ENCODE assay signal across 13 mouse cellular contexts in the genomic region with DNA sequence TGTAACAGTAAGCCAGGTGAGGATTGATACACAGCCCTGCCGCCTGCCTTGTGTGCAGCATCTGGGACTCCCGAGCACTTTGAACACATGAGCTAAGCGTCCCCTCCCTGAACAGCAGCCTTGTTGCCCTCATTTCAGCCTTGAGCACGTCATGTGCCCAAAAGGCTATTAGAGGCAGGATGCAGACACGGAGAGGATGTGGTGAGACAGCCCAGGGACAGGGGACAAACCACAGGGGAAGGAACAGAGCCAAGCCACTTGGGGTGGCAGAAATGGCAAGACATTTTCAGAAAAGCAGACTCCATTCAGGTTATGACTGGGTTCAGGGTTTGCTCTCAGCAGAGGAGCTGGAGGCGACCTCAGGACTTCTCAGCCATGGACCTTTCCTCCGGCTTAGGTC. TPM values are rescaled to one million over a fixed set of nuclear protein-coding genes. Genes with fewer than 3 reads are reported as not detected.
DNase-seq lines count a peak whose midpoint lies in the region; ATAC-seq and TF ChIP-seq lines count a peak whose summit lies in the region.
"Had no signal": no experiment of that assay in that cellular context is flagged by ENCODE, and none has a peak within 500 bp of the region (broad histone marks: within the 10 kb centered on the region; RNA-seq: fewer than 3 reads in every experiment).

No protein-coding gene starts in this region.

- no peak overlapping the region for H3K27ac ChIP-seq in liver, embryonic 12.5 days
- H3K27ac ChIP-seq in thymus, adult 2 months (ENCODE audit: control insufficient read depth, insufficient read depth, low read length), result peak overlapping the region; percentile 25; the same call in 1 of the 2 replicates
- no peak overlapping the region for H3K27ac ChIP-seq in midbrain, embryonic 13.5 days
- H3K27ac ChIP-seq: neural tube, embryonic 15.5 days had no signal

- H3K27me3 ChIP-seq in liver, embryonic 12.5 days (replicated peaks), result no peaks in the 10 kb centered on the region
- H3K27me3 ChIP-seq in thymus, adult 2 months (ENCODE audit: control insufficient read depth, insufficient read depth, low read length), result no peaks in the 10 kb centered on the region
- no peaks in the 10 kb centered on the region for H3K27me3 ChIP-seq in midbrain, embryonic 13.5 days
- H3K27me3 ChIP-seq: neural tube, embryonic 15.5 days had no signal

- WGBS in lung, adult 2 months, result 69% methylated on average over 7 of the region's 7 CpGs
- WGBS in liver, embryonic 12.5 days (ENCODE audit: insufficient replicate concordance), result 55% methylated on average over 7 of the region's 7 CpGs
- 5% methylated on average over 7 of the region's 7 CpGs for WGBS in thymus, adult 2 months
- WGBS in midbrain, embryonic 13.5 days, result 85% methylated on average over 7 of the region's 7 CpGs

- no peak for ATAC-seq in liver, embryonic 12.5 days
- no peak for ATAC-seq in midbrain, embryonic 13.5 days
- ATAC-seq: forebrain, embryonic 14.5 days had no signal

- H3K9me3 ChIP-seq in liver, embryonic 12.5 days (replicated peaks), result no peaks in the 10 kb centered on the region
- H3K9me3 ChIP-seq in midbrain, embryonic 13.5 days, result no peaks in the 10 kb centered on the region
- H3K9me3 ChIP-seq: neural tube, embryonic 15.5 days had no signal

- H3K4me3 ChIP-seq in lung, adult 2 months (replicated peaks; ENCODE audit: extremely low read depth, low read depth, low read length), result no peak overlapping the region
- H3K4me3 ChIP-seq in liver, embryonic 12.5 days, result no peak overlapping the region
- no peak overlapping the region for H3K4me3 ChIP-seq in thymus, adult 2 months (ENCODE audit: control insufficient read depth, insufficient read depth, low read length)
- no peak overlapping the region for H3K4me3 ChIP-seq in midbrain, embryonic 13.5 days (replicated peaks)
- H3K4me3 ChIP-seq: neural tube, embryonic 15.5 days had no signal

- peak; percentile 28 to 37 for DNase-seq in lung, adult 18-20 months
- DNase-seq in lung, adult 2 months, result no peak
- peak; percentile 86 for DNase-seq in T-cell, adult 2 months (ENCODE audit: low spot score)
- DNase-seq in thymus, adult 2 months, result peak; percentile 48
- DNase-seq in gastrocnemius, postnatal 36 days, result no peak
- no peak for DNase-seq in cerebellum, adult 9-10 months
- DNase-seq: adrenal gland, adult 8-10 months; left cerebral cortex, postnatal 4 days; right cerebral cortex, postnatal 4 days had no signal

- no peak overlapping the region for H3K9ac ChIP-seq in liver, embryonic 12.5 days
- H3K9ac ChIP-seq in midbrain, embryonic 13.5 days (replicated peaks), result no peak overlapping the region
- H3K9ac ChIP-seq: neural tube, embryonic 15.5 days had no signal

- intact Hi-C loops in gastrocnemius, postnatal 36 days (cut with DNase I), result no loop called here

- no peaks in the 10 kb centered on the region for H3K4me1 ChIP-seq in lung, adult 2 months (ENCODE audit: control insufficient read depth, insufficient read depth, low read length)
- peaks cover 13% of the 10 kb centered on the region; the same call in 1 of the 2 replicates for H3K4me1 ChIP-seq in liver, embryonic 12.5 days
- peaks cover 21% of the 10 kb centered on the region for H3K4me1 ChIP-seq in thymus, adult 2 months (replicated peaks; ENCODE audit: control insufficient read depth, insufficient read depth, low read length)
- H3K4me1 ChIP-seq in midbrain, embryonic 13.5 days (replicated peaks), result no peaks in the 10 kb centered on the region
- H3K4me1 ChIP-seq: neural tube, embryonic 15.5 days had no signal

- no peak for TF ChIP-seq CTCF in lung, adult 2 months (IDR thresholded peaks at IDR 0.05; ENCODE audit: insufficient read depth, low read length)
- 0 out of 2 replicates have a peak, but pooled peaks have one; percentile 19 for TF ChIP-seq CTCF in thymus, adult 2 months (IDR thresholded peaks at IDR 0.05; ENCODE audit: borderline replicate concordance, control insufficient read depth, extremely low read depth, insufficient read depth, low read length, poor library complexity)

- no peak for TF ChIP-seq POLR2A in lung, adult 2 months (IDR thresholded peaks at IDR 0.05; ENCODE audit: borderline replicate concordance, extremely low read depth, low read depth, low read length)
- TF ChIP-seq POLR2A in thymus, adult 2 months (IDR thresholded peaks at IDR 0.05; ENCODE audit: control insufficient read depth, extremely low read depth, insufficient read depth, low read length, poor library complexity), result no peak

- H3K4me2 ChIP-seq in liver, embryonic 12.5 days, result peak overlapping the region; percentile 23
- H3K4me2 ChIP-seq in midbrain, embryonic 13.5 days (replicated peaks), result no peak overlapping the region
- H3K4me2 ChIP-seq: neural tube, embryonic 15.5 days had no signal

- peaks cover 88% of the 10 kb centered on the region for H3K36me3 ChIP-seq in liver, embryonic 12.5 days
- H3K36me3 ChIP-seq in thymus, adult 2 months (ENCODE audit: control insufficient read depth, insufficient read depth, low read length), result peaks cover 25% of the 10 kb centered on the region
- peaks cover 88% of the 10 kb centered on the region for H3K36me3 ChIP-seq in midbrain, embryonic 13.5 days

RNA-seq across cellular contexts. Expression of gene Pip4k2b, which starts 16.2 kb away (rescaled TPM):
- 11.9 and 14.6 TPM in 2 replicates for polyA plus RNA-seq in lung, adult 2 months (2012; rRNA removed)
- 0.92 and 1.1 TPM in 2 replicates for polyA plus RNA-seq in liver, embryonic 12.5 days (2016; fragmentation: Nextera tagmentation; extraction: Ambion mirVana)
- 28.2 and 34.8 TPM in 2 replicates for polyA plus RNA-seq in thymus, adult 2 months (2012; rRNA removed)
- 3.7 and 4.0 TPM in 2 replicates for polyA plus RNA-seq in midbrain, embryonic 13.5 days (2015; fragmentation: Nextera tagmentation; extraction: Ambion mirVana)
- total RNA-seq in gastrocnemius, postnatal 36 days (2021), result 10 to 100 TPM; 44.0 to 47.0 TPM

RNA-seq across cellular contexts. Expression of gene Psmb3, which starts 25.1 kb away (rescaled TPM):
- 214 and 264 TPM in 2 replicates for polyA plus RNA-seq in lung, adult 2 months (2012; rRNA removed)
- 364 and 370 TPM in 2 replicates for polyA plus RNA-seq in liver, embryonic 12.5 days (2016; fragmentation: Nextera tagmentation; extraction: Ambion mirVana)
- polyA plus RNA-seq in thymus, adult 2 months (2012; rRNA removed), result 421 and 477 TPM in 2 replicates
- polyA plus RNA-seq in midbrain, embryonic 13.5 days (2015; fragmentation: Nextera tagmentation; extraction: Ambion mirVana), result 503 and 505 TPM in 2 replicates
- 100 to 1,000 TPM; 124 to 129 TPM for total RNA-seq in gastrocnemius, postnatal 36 days (2021)

RNA-seq across cellular contexts. Expression of gene Pcgf2, which starts 28.0 kb away (rescaled TPM):
- 65.9 and 81.9 TPM in 2 replicates for polyA plus RNA-seq in lung, adult 2 months (2012; rRNA removed)
- polyA plus RNA-seq in liver, embryonic 12.5 days (2016; fragmentation: Nextera tagmentation; extraction: Ambion mirVana), result 5.0 and 5.1 TPM in 2 replicates
- polyA plus RNA-seq in thymus, adult 2 months (2012; rRNA removed), result 22.6 and 28.2 TPM in 2 replicates
- polyA plus RNA-seq in midbrain, embryonic 13.5 days (2015; fragmentation: Nextera tagmentation; extraction: Ambion mirVana), result 23.6 and 25.3 TPM in 2 replicates
- total RNA-seq in gastrocnemius, postnatal 36 days (2021), result 1 to 10 TPM; 2.1 to 2.3 TPM

RNA-seq across cellular contexts. Expression of gene Cwc25, which starts 38.0 kb away (rescaled TPM):
- 7.0 and 11.6 TPM in 2 replicates for polyA plus RNA-seq in lung, adult 2 months (2012; rRNA removed)
- polyA plus RNA-seq in liver, embryonic 12.5 days (2016; fragmentation: Nextera tagmentation; extraction: Ambion mirVana), result 10.7 and 10.9 TPM in 2 replicates
- polyA plus RNA-seq in thymus, adult 2 months (2012; rRNA removed), result 14.9 and 16.6 TPM in 2 replicates
- 19.0 and 19.6 TPM in 2 replicates for polyA plus RNA-seq in midbrain, embryonic 13.5 days (2015; fragmentation: Nextera tagmentation; extraction: Ambion mirVana)
- total RNA-seq in gastrocnemius, postnatal 36 days (2021), result 1 to 10 TPM; 5.5 to 5.7 TPM

RNA-seq across cellular contexts. Expression of gene Cisd3, which starts 42.7 kb away (rescaled TPM):
- polyA plus RNA-seq in lung, adult 2 months (2012; rRNA removed), result 26.4 and 34.0 TPM in 2 replicates
- polyA plus RNA-seq in liver, embryonic 12.5 days (2016; fragmentation: Nextera tagmentation; extraction: Ambion mirVana), result 12.6 and 14.7 TPM in 2 replicates
- 24.9 and 25.3 TPM in 2 replicates for polyA plus RNA-seq in thymus, adult 2 months (2012; rRNA removed)
- 14.4 and 16.1 TPM in 2 replicates for polyA plus RNA-seq in midbrain, embryonic 13.5 days (2015; fragmentation: Nextera tagmentation; extraction: Ambion mirVana)
- total RNA-seq in gastrocnemius, postnatal 36 days (2021), result 100 to 1,000 TPM; 103 to 108 TPM

Comparison
In these comparisons a context has a peak if more than half of its experiments do, and no peak if none do; other contexts are left out.
1. DNase-seq: peak in lung, adult 18-20 months (2 of 2), T-cell, adult 2 months (single experiment) and thymus, adult 2 months (single experiment); none in lung, adult 2 months (single experiment), gastrocnemius, postnatal 36 days (0 of 2) and cerebellum, adult 9-10 months (single experiment).